Mouse (Mus musculus): Measurements from ENCODE around the gene Ckb. TPM values are rescaled to one million over a fixed set of nuclear protein-coding genes. Genes with fewer than 3 reads are reported as not detected.

Gene Ckb
- polyA plus RNA-seq, 1 experiment from 2014 or later, result 2,773 TPM

DNA sequence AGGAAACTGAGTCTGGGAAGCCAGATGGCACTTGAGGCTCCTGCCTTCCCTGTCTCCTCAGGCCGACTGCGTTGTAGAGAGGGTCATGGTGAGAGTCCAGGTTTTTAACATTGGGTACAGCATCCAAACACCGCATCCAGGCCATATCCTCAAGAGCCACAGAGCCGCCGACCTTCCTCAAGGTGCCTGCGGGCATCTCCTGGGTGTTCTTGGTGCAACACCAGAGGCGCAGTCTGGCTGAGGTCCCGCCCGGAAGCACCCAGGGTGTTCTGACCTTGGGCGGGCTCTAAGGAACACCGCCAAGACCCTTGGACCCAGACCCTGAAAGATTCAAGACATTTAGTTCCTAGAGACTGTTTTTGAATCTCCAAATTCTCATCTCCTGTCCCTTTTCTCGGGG, 443 bp upstream of the Ckb start:
- peak overlapping the region; percentile 90 for H3K4me3 ChIP-seq
- H3K4me1 ChIP-seq (replicated peaks), result peaks cover 72% of the 10 kb centered on the region
- H3K9me3 ChIP-seq, result no peaks in the 10 kb centered on the region
- 9% methylated on average over 12 of the region's 12 CpGs for WGBS
- DNase-seq (ENCODE audit: low spot score), result no peak
- peaks cover 38% of the 10 kb centered on the region for H3K36me3 ChIP-seq
- H3K27ac ChIP-seq, result peak overlapping the region; percentile 95
- H3K27me3 ChIP-seq (ENCODE audit: insufficient read depth, poor library complexity, severe bottlenecking), result peaks cover 68% of the 10 kb centered on the region

DNA sequence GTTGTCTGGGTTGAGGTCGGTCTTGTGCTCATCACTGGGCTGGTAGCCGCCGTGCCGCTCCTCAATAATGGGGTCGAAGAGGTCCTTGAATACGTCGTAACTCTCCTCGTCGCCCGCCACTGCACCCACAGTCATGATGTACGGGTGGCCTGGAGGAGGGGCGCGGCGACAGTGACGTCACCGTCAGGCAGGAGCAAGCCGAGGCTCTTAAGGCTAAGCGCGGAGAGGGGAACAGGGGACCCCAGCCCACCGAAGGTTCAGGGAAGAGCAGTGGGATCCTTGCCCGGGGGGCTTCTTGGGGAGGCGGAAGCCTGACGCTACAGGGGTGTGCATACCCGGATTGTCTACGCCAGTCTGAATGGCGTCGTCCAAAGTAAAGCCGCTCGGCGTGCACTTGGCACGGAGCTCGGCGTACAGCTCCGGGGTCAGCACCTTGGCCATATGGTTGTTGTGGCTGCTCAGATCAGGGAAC, 671 bp downstream of the Ckb start:
- peak; percentile 71 for DNase-seq (ENCODE audit: low spot score)
- Histone ChIP-seq H3K36me3 (peaks cover 45% of the 10 kb centered on the region), H3K4me3 (peak overlapping the region; percentile 90), H3K27me3 (ENCODE audit: insufficient read depth, poor library complexity, severe bottlenecking) (peaks cover 68% of the 10 kb centered on the region), H3K4me1 (replicated peaks) (peaks cover 62% of the 10 kb centered on the region), H3K27ac (peak overlapping the region; percentile 95), H3K9me3 (no peaks in the 10 kb centered on the region)
- under 1% methylated on average over 34 of the region's 34 CpGs for WGBS

DNA sequence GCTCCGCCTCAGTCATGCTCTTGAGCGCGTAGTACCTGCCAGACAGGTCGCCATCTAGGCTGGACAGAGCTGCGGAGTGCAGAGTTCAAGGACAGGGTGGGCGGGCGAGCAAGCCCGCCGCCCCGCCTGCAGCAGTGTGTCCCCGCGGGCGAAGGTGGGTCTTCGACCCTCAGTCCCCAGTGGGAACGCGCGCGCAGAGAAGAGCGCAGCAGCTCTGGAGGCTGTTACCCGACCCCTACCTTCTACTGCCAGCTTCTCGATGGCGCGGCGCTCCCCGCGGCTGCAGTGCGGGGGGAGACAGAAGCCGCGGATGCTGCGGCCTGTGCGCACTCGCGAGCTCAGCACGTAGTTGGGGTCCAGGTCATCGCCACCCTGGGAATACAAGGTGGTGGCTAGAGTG, 1.2 kb downstream of the Ckb start:
- peak overlapping the region; percentile 90 for H3K4me3 ChIP-seq
- DNase-seq (ENCODE audit: low spot score), result no peak
- peak overlapping the region; percentile 95 for H3K27ac ChIP-seq
- under 1% methylated on average over 35 of the region's 35 CpGs for WGBS
- H3K36me3 ChIP-seq, result peaks cover 46% of the 10 kb centered on the region
- H3K9me3 ChIP-seq, result no peaks in the 10 kb centered on the region
- H3K27me3 ChIP-seq (ENCODE audit: insufficient read depth, poor library complexity, severe bottlenecking), result peaks cover 65% of the 10 kb centered on the region
- H3K4me1 ChIP-seq (replicated peaks), result peaks cover 60% of the 10 kb centered on the region

DNA sequence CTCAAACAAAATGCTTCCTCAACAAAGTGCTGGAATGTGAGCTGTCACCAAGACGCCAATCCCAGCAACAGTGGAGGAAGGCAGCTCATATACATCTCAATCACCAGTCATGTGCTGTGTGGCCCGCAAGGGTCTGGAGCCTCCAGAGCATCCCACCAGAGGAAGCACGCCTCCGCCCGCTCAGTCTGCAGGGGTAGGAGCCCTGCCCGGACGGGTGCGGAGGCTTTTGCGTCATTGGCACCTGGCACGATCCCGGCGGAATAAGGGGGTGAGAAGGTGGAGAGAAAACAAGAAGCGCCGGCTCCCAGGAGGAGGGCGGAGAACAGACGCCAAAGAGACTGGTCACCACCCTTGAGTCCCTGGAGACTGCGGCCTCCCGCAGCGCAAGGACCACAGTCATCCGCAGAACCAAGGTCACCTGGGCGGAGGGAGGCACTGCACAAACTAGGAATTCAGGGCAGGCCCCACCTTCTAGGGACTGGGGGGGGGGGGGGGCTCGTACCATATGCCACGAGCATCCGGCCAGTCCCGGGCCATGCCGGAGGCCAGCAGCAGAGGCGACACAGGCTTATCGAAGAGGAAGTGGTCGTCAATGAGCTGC, 1.7 kb downstream of the Ckb start:
- peak overlapping the region; percentile 95 for H3K27ac ChIP-seq
- H3K36me3 ChIP-seq, result peaks cover 51% of the 10 kb centered on the region
- peaks cover 58% of the 10 kb centered on the region for H3K4me1 ChIP-seq (replicated peaks)
- DNase-seq (ENCODE audit: low spot score), result peak; percentile 41
- H3K4me3 ChIP-seq, result peak overlapping the region; percentile 90
- WGBS, result 3% methylated on average over 29 of the region's 29 CpGs
- H3K9me3 ChIP-seq, result no peaks in the 10 kb centered on the region
- peaks cover 60% of the 10 kb centered on the region for H3K27me3 ChIP-seq (ENCODE audit: insufficient read depth, poor library complexity, severe bottlenecking)

DNA sequence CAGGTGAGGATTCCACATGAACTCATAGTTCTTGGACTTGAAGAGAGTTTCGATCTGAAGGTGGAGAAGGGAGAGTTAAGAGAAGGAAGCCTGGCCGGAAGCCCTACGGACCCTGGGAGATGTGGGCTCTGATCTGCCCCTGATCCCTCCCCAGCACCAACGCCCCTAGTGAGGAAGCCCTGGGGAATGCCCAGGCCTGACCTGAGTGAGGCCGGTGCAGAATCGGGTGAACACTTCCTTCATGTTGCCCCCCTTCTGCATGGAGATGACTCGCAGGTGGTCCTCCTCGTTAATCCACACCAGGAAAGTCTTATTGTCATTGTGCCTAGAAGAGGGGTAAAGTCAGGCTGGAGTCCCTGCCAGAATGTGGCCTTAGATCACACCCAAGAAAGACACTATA, 2.2 kb downstream of the Ckb start:
- peaks cover 55% of the 10 kb centered on the region for H3K27me3 ChIP-seq (ENCODE audit: insufficient read depth, poor library complexity, severe bottlenecking)
- DNase-seq (ENCODE audit: low spot score), result no peak
- peaks cover 53% of the 10 kb centered on the region for H3K4me1 ChIP-seq (replicated peaks)

DNA sequence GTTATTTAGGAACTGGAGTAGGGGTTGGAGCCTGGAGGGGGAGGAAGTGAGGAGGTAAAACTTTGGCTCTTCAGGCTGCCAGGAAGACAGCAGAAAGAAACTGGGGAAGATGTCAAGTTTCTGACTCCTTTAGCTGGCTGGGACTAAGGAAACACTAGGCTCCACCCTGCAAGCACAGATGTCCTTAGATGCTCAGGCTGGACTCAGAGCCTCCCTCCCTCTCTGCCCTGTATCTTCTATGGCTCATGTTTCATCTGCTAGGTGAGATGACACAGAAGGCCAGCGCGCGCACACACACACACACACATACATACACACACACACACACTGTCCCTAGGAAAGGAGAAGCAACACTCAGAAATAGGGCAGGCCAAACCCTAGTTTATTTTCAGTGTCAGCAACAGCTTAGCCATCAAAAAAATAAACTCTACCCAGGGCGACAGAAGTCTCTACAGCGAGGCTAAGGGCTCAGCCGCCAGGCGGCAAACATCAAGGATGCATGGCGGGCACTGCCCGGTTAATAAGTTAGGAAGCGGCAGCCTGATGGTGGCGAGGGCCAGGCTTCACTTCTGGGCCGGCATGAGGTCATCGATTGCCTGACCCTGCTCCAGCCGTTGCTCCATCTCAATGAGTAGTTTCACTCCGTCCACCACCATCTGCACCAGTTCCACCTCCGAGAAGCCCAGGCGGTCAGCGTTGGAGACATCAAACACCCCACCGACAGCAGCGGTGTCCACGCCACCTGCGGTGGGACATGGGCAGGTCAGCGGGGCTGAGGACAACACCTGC, 2.9 kb downstream of the Ckb start:
- H3K36me3 ChIP-seq, result peaks cover 62% of the 10 kb centered on the region
- WGBS, result 55% methylated on average over 23 of the region's 23 CpGs
- peaks cover 48% of the 10 kb centered on the region for H3K27me3 ChIP-seq (ENCODE audit: insufficient read depth, poor library complexity, severe bottlenecking)
- H3K9me3 ChIP-seq, result no peaks in the 10 kb centered on the region
- H3K4me1 ChIP-seq (replicated peaks), result peaks cover 58% of the 10 kb centered on the region
- H3K27ac ChIP-seq, result peak overlapping the region; percentile 95
- H3K4me3 ChIP-seq, result peak overlapping the region; percentile 90
- DNase-seq (ENCODE audit: low spot score), result no peak

More for the DNA sequence above, 2.2 kb downstream of the Ckb start:
- Histone ChIP-seq H3K4me3 (peak overlapping the region; percentile 90), H3K36me3 (peaks cover 55% of the 10 kb centered on the region), H3K27ac (peak overlapping the region; percentile 95), H3K9me3 (no peaks in the 10 kb centered on the region)
- 45% methylated on average over 8 of the region's 8 CpGs for WGBS

DNA sequence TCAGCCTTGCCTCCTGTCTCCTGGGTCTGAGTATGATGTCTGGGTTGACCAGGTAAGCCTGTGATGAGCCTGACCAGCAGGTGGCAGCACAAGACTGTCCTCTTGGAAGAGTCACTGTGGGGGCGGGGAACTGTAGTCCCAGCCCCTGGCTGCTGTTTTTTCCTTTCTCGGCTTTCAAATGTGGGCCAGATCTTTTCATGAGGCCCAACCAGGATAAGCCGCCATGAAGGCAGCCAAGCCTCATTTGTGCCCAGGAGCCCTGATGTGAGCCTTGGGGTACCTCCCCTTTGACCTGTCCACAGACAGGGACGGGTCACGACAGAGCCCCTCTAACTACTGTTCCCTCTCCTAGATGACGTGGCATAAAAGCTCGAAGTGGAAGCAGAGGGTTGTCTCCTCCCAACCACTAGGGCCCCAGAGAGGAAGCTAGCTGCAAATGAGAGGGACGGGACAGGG, 3.7 kb downstream of the Ckb start:
- WGBS, result 1% methylated on average over 8 of the region's 8 CpGs
- H3K9me3 ChIP-seq, result no peaks in the 10 kb centered on the region
- peak; percentile 93 for DNase-seq (ENCODE audit: low spot score)
- peak overlapping the region; percentile 95 for H3K27ac ChIP-seq
- H3K36me3 ChIP-seq, result peaks cover 68% of the 10 kb centered on the region
- peak overlapping the region; percentile 90 for H3K4me3 ChIP-seq
- peaks cover 41% of the 10 kb centered on the region for H3K27me3 ChIP-seq (ENCODE audit: insufficient read depth, poor library complexity, severe bottlenecking)
- H3K4me1 ChIP-seq (replicated peaks), result peaks cover 65% of the 10 kb centered on the region

DNA sequence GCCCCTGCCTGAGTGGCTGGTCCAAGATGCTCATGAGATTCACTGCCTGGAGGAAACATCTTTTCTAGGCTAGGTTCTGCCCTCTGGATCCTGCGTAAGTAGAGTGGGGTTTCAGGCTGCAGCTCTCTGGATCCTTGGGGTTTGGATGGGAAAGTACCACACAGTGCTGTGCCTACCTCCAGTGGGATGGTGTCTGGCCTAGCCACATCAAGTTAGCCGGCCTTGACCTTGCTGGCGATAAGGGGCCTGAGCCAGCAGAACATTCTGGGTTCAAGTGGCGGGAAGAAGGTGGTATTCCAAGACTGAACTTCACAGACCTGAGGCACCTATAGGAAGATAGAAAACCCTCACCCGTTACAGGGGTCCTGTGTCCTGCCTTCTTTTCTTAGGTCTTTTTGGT, 4.7 kb downstream of the Ckb start:
- Histone ChIP-seq H3K9me3 (no peaks in the 10 kb centered on the region), H3K4me3 (no peak overlapping the region), H3K36me3 (peaks cover 78% of the 10 kb centered on the region), H3K4me1 (replicated peaks) (peaks cover 60% of the 10 kb centered on the region), H3K27me3 (ENCODE audit: insufficient read depth, poor library complexity, severe bottlenecking) (peaks cover 30% of the 10 kb centered on the region), H3K27ac (peak overlapping the region; percentile 50; the same call in 1 of the 2 replicates)
- WGBS, result 88% methylated on average over 5 of the region's 5 CpGs
- no peak for DNase-seq (ENCODE audit: low spot score)

DNA sequence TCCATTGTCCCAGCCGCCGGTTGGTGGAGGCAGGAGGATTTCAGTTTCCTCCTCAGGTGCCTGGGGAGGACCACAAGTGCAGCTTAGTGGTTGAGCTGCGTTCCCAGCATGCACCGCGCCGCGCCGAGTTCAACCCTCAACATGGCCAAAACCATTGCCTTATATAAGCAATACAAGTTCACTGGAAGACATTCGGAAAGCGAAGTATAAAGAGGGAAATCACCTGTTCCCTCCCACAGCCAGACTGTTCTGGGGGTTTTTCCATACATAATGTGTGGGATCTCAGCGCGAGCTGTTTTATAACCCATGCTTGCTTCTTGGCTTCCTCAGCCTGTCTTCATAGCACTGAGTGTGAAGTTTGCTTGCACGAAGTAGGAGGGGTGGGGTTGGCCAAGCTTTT, 5.8 kb downstream of the Ckb start:
- peaks cover 21% of the 10 kb centered on the region for H3K27me3 ChIP-seq (ENCODE audit: insufficient read depth, poor library complexity, severe bottlenecking)
- H3K36me3 ChIP-seq, result peaks cover 85% of the 10 kb centered on the region
- H3K4me1 ChIP-seq (replicated peaks), result peaks cover 49% of the 10 kb centered on the region
- H3K9me3 ChIP-seq, result no peaks in the 10 kb centered on the region
- H3K27ac ChIP-seq, result 0 out of 2 replicates have a peak overlapping the region, but pooled peaks have one; percentile 12
- H3K4me3 ChIP-seq, result no peak overlapping the region
- DNase-seq (ENCODE audit: low spot score), result no peak
- WGBS, result 78% methylated on average over 13 of the region's 13 CpGs

DNA sequence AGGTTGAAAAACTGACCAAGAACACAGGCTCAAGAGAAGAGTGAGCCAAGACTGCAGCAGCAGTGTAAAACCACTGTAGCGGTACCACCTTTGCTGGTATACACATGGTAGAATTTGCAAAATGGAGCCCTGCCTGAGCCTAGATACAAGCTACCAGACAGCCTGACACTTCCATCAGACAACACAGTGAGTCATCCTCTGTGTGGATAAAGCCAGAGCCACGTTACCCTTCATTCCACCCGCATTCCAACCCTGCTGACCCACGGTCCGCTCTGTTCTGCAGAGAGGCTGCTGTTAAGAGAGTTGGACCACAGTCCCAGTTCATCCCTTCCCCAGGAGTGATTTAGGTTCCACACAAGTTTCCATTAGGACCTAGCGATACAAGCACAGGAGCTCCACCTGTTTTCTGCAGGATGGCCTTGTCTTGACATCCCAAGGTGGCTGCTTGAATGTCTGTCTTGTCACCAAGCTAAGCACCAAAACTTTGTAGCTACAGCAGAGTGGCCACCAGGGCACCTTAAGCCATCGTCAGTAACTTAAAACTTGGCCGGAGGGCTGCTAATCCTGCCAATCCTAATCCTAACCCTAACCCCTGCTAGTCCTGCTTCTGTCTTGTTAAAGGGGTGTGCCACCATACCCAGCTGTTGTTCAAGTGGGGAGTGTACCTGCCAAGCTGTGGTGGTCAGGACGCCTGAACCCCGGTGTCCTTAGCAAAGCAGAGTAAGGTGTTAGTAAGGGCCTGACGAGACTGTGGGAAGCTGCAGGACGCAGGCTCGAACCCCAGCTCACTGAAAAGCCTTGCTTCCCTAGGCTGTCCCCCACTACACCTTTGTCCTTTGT, 6.9 kb downstream of the Ckb start:
- Histone ChIP-seq H3K4me1 (replicated peaks) (peaks cover 43% of the 10 kb centered on the region), H3K36me3 (peaks cover 84% of the 10 kb centered on the region), H3K27ac (no peak overlapping the region), H3K4me3 (no peak overlapping the region), H3K9me3 (no peaks in the 10 kb centered on the region), H3K27me3 (ENCODE audit: insufficient read depth, poor library complexity, severe bottlenecking) (peaks cover 9% of the 10 kb centered on the region)
- WGBS, result 88% methylated on average over 13 of the region's 13 CpGs
- no peak for DNase-seq (ENCODE audit: low spot score)

DNA sequence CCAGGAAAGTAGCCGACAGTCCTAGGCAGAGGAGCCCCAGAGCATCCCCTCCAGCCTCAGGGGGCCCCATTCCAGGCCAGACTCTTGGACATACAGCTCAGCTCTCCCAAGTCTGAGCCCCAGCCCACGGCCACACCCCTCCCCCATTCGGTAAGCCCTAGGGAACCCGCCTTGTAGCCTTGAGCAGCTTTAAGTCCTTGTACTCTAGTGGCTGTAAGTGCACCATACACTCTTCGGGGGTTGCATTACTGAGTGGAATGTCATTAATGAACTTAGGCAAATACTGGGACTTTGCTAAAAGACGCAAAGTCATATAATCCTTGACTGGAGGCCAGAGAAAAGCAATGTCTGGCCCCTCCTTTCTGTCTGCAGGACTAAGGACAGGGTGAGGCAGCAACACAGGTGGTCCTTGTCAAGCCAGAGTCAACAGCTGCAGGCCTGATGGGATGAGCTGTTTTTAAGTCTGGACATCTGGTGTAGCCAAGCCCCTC, 7.9 kb downstream of the Ckb start:
- Histone ChIP-seq H3K4me3 (no peak overlapping the region), H3K27ac (peak overlapping the region; percentile 75), H3K9me3 (no peaks in the 10 kb centered on the region), H3K4me1 (replicated peaks) (peaks cover 38% of the 10 kb centered on the region), H3K36me3 (peaks cover 84% of the 10 kb centered on the region), H3K27me3 (ENCODE audit: insufficient read depth, poor library complexity, severe bottlenecking) (no peaks in the 10 kb centered on the region)
- DNase-seq (ENCODE audit: low spot score), result no peak
- WGBS, result 56% methylated on average over 6 of the region's 6 CpGs
